Mouse (Mus musculus) intestine, embryonic 16.5 days (tissue): Measurements from ENCODE around the gene Ptprs. TPM values are rescaled to one million over a fixed set of nuclear protein-coding genes. Genes with fewer than 3 reads are reported as not detected.
A peak's percentile ranks its signal among the peaks of the same experiment; 100 is the strongest.

ENCODE experiments used
- ATAC-seq: fragments of 200-750 bp; cut with Nextera tagmentation; 2 replicates; pipeline ENCODE4 v1.8.0; 2017; ENCODE audit warnings: moderate TSS enrichment, moderate library complexity
- H3K27ac ChIP-seq: fragments of 300-500 bp; sonication (generic); 2 replicates; pipeline ENCODE4 v1.5.1; 2014; ENCODE audit warnings: mild to moderate bottlenecking, low read length
- H3K27me3 ChIP-seq: fragments of 300-500 bp; sonication (generic); replicated peaks from 2 replicates; pipeline ENCODE4 v1.6.1; 2014; ENCODE audit warnings: low read length, control low read depth, mixed read lengths; ENCODE audit not compliant: control insufficient read depth, insufficient read depth
- H3K36me3 ChIP-seq: fragments of 300-500 bp; sonication (generic); 2 replicates; pipeline ENCODE4 v1.6.1; 2014; ENCODE audit warnings: low read length, control low read depth; ENCODE audit not compliant: control insufficient read depth, insufficient read depth
- H3K4me1 ChIP-seq: fragments of 300-500 bp; sonication (generic); 2 replicates; pipeline ENCODE4 v1.6.1; 2014; ENCODE audit warnings: low read length, control low read depth, mixed read lengths; ENCODE audit not compliant: control insufficient read depth, insufficient read depth
- H3K4me2 ChIP-seq: fragments of 300-500 bp; sonication (generic); 2 replicates; pipeline ENCODE4 v1.6.1; 2014; ENCODE audit warnings: low read depth, low read length, control low read depth
- H3K4me3 ChIP-seq: fragments of 300-500 bp; sonication (generic); 2 replicates; pipeline ENCODE4 v1.5.1; 2014; ENCODE audit warnings: mild to moderate bottlenecking, low read length
- H3K9ac ChIP-seq: fragments of 300-500 bp; sonication (generic); 2 replicates; pipeline ENCODE4 v1.6.1; 2014; ENCODE audit warnings: low read depth, low read length
- H3K9me3 ChIP-seq: fragments of 300-500 bp; sonication (generic); 2 replicates; pipeline ENCODE4 v1.6.1; 2016; ENCODE audit warnings: low read length, control low read depth; ENCODE audit not compliant: control insufficient read depth
- WGBS: fragments of 180-500 bp; shearing (Covaris S2); extraction: QIAGEN DNeasy Blood & Tissue Kit; methylation state at CpG from one replicate; pipeline ENCODE4 v1.1.7; 2014; 5-methylcytosine and 5-hydroxymethylcytosine counted together
- polyA plus RNA-seq: library from polyadenylated mRNA; unstranded; fragments of >200 nt; fragmentation: Nextera tagmentation; extraction: Ambion mirVana; gene quantifications from 2 replicates; pipeline ENCODE4 v1.2.1, GENCODE M21; 2015

Gene Ptprs
- polyA plus RNA-seq, 1 experiment from 2014 or later = 34.4 TPM

DNA sequence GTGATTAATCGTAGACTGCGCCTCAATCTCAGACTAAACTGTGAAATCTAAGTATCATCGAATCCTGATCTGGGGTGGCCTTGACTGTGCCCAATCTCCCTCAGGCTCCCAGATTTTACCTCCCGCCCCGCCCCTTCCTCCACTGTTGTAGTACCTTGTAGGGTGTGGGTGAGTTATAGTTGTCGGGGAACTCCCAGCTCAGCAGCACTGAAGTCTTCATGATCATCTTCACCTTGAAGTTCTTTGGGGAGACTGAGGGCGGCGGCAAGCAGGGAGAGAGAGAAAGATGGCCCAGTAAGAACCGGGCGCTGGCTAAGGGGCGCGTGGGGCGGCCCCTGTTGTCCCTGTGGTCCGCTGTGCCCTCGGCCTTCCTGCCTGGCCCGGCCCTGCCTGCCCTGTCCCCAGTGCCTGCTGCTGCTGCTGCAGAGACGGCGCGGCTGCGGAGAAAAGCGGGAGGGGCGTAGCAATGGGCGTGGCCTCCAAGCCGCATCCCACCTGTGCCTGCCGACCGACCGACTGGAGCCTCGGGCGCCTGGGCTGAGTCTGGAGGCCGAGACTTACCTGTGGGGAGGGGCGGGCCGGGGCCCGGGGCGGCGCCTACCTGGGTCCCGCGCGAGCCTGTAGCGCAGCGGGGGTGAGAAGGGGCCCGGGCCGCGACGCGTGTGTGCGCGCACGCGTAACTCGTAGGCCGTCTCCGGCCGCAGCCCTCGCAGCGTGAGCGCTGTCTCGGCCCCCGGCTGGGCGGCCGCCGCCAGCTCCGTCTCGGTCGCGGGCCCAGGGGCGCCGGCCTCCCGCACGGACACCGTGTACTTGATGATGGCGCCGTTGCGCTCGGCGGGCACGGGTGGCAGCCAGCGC is 51.3 kb downstream of the Ptprs start:
- Histone ChIP-seq H3K9ac (peak overlapping the region; percentile 70), H3K36me3 (peaks cover 8% of the 10 kb centered on the region), H3K4me2 (peak overlapping the region; percentile 95), H3K27me3 (no peaks in the 10 kb centered on the region), H3K9me3 (no peaks in the 10 kb centered on the region), H3K27ac (no peak overlapping the region; the same call in 1 of the 2 replicates), H3K4me3 (peak overlapping the region; percentile 57), H3K4me1 (peaks cover 8% of the 10 kb centered on the region)
- WGBS = 15% methylated on average over 72 of the region's 77 CpGs
- peak; percentile 92 for ATAC-seq

DNA sequence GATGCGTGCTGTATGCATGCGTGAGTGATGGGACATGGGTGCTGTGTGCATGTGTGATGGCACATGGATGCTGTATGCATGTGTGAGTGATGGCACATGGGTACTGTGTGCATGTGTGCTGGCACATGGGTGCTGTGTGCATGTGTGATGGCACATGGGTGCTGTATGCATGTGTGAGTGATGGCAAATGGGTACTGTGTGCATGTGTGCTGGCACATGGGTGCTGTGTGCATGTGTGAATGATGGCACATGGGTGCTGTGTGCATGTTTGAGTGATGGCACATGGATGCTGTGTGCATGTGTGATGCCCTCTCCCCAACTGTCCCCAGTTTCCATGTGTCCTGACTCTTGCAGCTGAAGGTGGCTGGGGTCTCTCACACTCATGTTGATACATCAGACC is 56.3 kb downstream of the Ptprs start:
- H3K9ac ChIP-seq = no peak overlapping the region
- WGBS = 96% methylated on average over 2 of the region's 2 CpGs
- no peak overlapping the region for H3K4me3 ChIP-seq
- H3K4me2 ChIP-seq = no peak overlapping the region
- no peak overlapping the region for H3K27ac ChIP-seq
- peaks cover 32% of the 10 kb centered on the region for H3K36me3 ChIP-seq
- no peaks in the 10 kb centered on the region for H3K4me1 ChIP-seq
- no peaks in the 10 kb centered on the region for H3K27me3 ChIP-seq
- H3K9me3 ChIP-seq = no peaks in the 10 kb centered on the region
- no peak for ATAC-seq

DNA sequence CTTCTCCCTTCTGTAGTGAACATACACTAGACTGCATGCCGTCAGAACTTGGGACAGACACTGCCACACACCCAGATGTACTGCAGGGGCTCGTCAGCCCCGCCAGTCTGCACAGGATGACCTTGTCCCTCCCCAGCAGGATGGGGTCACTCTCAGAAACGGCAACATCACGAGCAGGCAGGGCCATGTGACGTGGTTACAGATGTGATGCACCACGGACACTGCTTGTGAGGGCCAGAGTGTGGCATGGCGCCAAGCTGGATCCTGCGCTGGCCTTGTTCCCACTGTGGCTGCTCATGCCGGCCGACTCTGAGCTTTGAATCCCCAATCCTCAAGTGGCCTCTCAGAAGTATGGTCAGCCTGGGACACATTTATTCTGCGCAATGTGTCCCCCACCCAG is 58.0 kb downstream of the Ptprs start:
- no peaks in the 10 kb centered on the region for H3K9me3 ChIP-seq
- peaks cover 32% of the 10 kb centered on the region for H3K36me3 ChIP-seq
- ATAC-seq = no peak
- 74% methylated on average over 12 of the region's 12 CpGs for WGBS
- no peak overlapping the region for H3K9ac ChIP-seq
- no peaks in the 10 kb centered on the region for H3K4me1 ChIP-seq
- no peak overlapping the region for H3K4me2 ChIP-seq
- H3K27ac ChIP-seq = no peak overlapping the region
- H3K4me3 ChIP-seq = no peak overlapping the region
- no peaks in the 10 kb centered on the region for H3K27me3 ChIP-seq

DNA sequence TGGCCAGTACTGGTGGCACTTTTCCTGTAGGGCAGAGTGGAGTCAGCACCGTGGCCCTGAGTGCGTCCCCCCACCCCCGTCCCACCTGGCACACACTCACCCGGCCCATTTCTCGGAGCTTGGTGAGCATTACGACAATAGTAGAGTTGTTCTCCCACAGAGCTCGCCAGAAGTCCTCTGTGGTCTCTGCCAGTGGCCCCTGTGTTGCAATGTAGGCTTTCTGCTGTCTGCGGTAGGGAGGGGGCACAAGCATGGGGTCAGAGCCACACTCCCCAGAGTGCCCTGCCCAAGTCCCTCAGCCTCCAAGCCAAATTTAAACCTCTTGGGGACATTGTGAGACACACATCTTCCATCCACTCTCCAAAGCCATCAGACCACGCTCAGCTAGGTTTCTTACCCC is 61.5 kb downstream of the Ptprs start:
- 92% methylated on average over 9 of the region's 9 CpGs for WGBS
- ATAC-seq = no peak
- no peak overlapping the region for H3K4me2 ChIP-seq
- H3K9me3 ChIP-seq = no peaks in the 10 kb centered on the region
- H3K9ac ChIP-seq = no peak overlapping the region
- H3K27me3 ChIP-seq = no peaks in the 10 kb centered on the region
- H3K4me3 ChIP-seq = no peak overlapping the region
- H3K27ac ChIP-seq = no peak overlapping the region
- peaks cover 3% of the 10 kb centered on the region for H3K4me1 ChIP-seq
- H3K36me3 ChIP-seq = peaks cover 42% of the 10 kb centered on the region

DNA sequence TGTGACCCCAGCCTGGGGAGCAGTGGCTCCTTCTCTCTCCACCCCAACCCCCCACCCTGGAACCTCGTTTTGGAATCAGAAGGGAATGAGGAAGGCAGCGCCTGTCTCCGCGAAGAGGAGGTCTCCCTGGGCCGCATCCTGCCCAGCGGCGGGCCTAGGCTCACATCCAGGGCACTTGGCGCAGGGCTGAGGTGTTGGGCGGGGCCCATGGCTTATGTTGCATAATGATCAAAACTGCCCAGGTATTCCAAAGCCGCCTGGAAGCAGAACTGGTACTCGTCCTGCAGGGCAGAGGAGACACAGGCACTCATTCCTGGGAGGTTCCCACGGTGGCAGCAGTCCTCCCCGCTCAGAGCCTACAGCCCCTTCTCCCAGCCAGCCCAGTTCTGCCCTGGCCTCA is 63.2 kb downstream of the Ptprs start:
- Histone ChIP-seq H3K27ac (no peak overlapping the region), H3K4me2 (no peak overlapping the region), H3K9ac (no peak overlapping the region), H3K27me3 (no peaks in the 10 kb centered on the region), H3K4me3 (no peak overlapping the region), H3K4me1 (peaks cover 5% of the 10 kb centered on the region), H3K9me3 (no peaks in the 10 kb centered on the region), H3K36me3 (peaks cover 25% of the 10 kb centered on the region)
- WGBS = 83% methylated on average over 13 of the region's 13 CpGs
- no peak for ATAC-seq

DNA sequence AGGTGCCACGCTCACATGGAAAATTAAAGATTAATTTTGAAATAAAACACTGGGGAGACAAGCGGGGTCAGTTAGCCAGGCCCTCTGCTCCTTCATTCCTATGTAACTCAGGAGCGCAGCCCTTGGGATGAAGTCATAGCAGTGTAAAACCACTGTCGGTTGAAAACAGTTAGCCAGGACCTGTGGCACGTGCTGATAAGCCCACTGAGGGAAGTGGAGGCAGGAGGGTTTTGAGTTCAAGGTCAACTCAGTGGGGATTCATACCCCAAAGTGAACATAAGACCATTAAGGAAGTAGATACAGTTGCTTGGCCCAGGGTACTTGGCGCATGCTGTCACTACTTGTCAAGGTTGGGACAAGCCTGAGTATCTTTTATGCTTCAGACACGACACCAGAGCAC is 64.8 kb downstream of the Ptprs start:
- Histone ChIP-seq H3K27me3 (no peaks in the 10 kb centered on the region), H3K4me3 (no peak overlapping the region), H3K36me3 (peaks cover 14% of the 10 kb centered on the region), H3K4me1 (peaks cover 9% of the 10 kb centered on the region), H3K4me2 (no peak overlapping the region), H3K9ac (no peak overlapping the region), H3K9me3 (no peaks in the 10 kb centered on the region), H3K27ac (no peak overlapping the region)
- ATAC-seq = no peak
- WGBS = 95% methylated on average over 7 of the region's 7 CpGs

DNA sequence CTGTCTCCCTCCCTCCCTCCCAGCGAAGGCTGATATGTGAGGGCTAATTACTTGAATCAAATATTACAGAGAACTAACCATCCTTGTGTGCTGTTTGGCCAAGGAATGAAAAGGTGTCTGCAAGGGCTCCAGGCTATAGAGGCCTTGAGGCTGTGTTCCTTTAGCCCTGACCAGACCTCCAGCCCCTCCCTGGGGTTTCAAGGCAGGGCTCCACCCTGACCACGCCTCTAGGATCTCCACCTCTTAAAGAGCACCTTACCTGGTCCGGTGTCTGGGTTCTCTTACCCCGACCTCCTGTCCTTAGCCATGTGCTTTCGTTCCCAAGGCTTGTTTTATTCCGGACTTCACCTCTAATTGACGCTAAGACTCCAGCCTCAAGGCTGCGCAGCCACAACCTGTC is 66.5 kb downstream of the Ptprs start:
- Histone ChIP-seq H3K4me3 (no peak overlapping the region), H3K36me3 (peaks cover 13% of the 10 kb centered on the region), H3K27me3 (no peaks in the 10 kb centered on the region), H3K4me1 (peaks cover 9% of the 10 kb centered on the region), H3K9ac (no peak overlapping the region), H3K4me2 (no peak overlapping the region), H3K27ac (no peak overlapping the region), H3K9me3 (no peaks in the 10 kb centered on the region)
- ATAC-seq = peak; percentile 78
- 34% methylated on average over 8 of the region's 8 CpGs for WGBS

DNA sequence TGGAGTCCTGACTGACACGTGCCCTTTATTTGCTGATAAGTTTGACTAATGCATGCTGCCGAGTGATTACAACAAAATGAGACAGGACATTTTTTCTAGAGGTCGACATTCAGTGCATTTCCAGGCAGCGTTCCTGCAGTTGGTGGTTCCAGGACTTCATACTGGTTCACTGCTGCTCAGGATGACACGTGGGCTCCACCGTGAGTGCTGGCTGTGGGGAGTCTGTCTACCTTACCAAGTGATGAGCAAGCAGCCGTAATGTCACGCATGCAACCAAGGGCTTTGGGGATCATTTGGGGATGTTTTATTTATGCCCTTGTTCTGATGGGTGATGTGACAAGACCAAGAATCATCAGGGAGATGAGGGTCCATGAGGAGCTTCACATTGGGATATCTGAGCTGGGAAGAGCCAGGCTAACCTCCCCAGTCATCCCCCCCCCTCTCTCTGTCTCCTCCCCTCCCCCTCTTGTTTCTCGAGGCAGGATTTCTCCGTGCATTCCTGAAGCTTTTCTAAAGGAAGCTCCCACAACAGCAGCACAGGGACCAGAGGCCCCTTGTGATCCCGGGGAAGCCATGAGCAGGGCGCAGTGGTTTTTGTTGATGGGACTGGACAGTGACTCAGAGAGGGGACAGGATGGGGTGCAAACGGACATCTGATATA is 67.2 kb downstream of the Ptprs start:
- Histone ChIP-seq H3K4me1 (peaks cover 9% of the 10 kb centered on the region), H3K27me3 (no peaks in the 10 kb centered on the region), H3K9me3 (no peaks in the 10 kb centered on the region), H3K27ac (no peak overlapping the region), H3K9ac (no peak overlapping the region), H3K4me2 (no peak overlapping the region), H3K4me3 (no peak overlapping the region), H3K36me3 (peaks cover 13% of the 10 kb centered on the region)
- 42% methylated on average over 13 of the region's 13 CpGs for WGBS
- no peak for ATAC-seq

DNA sequence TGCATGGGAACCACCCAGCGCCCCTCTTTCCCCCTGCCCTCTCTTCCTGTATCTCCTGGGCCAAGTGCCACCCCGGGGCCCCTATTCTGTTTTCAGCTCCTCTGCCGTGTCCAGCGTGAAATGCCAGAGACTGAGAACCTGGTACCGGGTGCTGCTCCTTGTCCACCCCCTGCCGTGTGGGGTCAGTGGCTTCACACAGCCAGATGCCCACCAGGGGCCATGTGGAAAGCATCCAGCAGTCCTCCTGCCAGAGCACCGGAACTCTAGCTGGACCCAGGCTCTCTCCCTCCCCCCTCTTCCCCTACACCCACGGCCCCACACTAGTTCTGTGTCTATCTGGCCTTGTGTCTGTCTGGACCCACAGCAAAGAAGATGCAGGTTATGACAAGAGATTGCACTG is 68.9 kb downstream of the Ptprs start:
- Histone ChIP-seq H3K4me1 (peaks cover 9% of the 10 kb centered on the region), H3K4me3 (no peak overlapping the region), H3K9ac (peak overlapping the region; percentile 29; the same call in 1 of the 2 replicates), H3K4me2 (no peak overlapping the region), H3K27ac (peak overlapping the region; percentile 23; the same call in 1 of the 2 replicates), H3K36me3 (peaks cover 11% of the 10 kb centered on the region), H3K9me3 (no peaks in the 10 kb centered on the region), H3K27me3 (no peaks in the 10 kb centered on the region)
- ATAC-seq = no peak
- WGBS = 32% methylated on average over 8 of the region's 8 CpGs
